Mouse (Mus musculus): Measurements from ENCODE around the gene Ppp1r9a.

GRCm38 (mm10) chr6:5152185-5152584, 249.5 kb downstream of the Ppp1r9a start:
- TF ChIP-seq POLR2A (IDR thresholded peaks at IDR 0.05; ENCODE audit: borderline replicate concordance, control insufficient read depth, low read depth, low read length), result no peak
- no peak for TF ChIP-seq CTCF (IDR thresholded peaks at IDR 0.05; ENCODE audit: control insufficient read depth, insufficient read depth, low read length)
